Mouse (Mus musculus) cerebellum, adult 2 months (tissue): ENCODE measurements around the gene Rgs9bp.

Source experiments
- CTCF ChIP-seq: fragments of 200-500 bp; IDR thresholded peaks from 2 replicates; pipeline ENCODE4 v1.5.1; 2011; ENCODE audit warnings: low read depth, mild to moderate bottlenecking, control low read depth, low read length, moderate library complexity, borderline replicate concordance; ENCODE audit not compliant: insufficient read depth
- POLR2A ChIP-seq: fragments of 200-500 bp; IDR thresholded peaks from 2 replicates; pipeline ENCODE4 v1.6.1; 2011; ENCODE audit warnings: low read length, control low read depth, borderline replicate concordance; ENCODE audit not compliant: insufficient read depth

GRCm38 (mm10) chr7:35537562-35537961 is 47.8 kb downstream of the Rgs9bp start, which contains the start of gene Tdrd12:
- TF ChIP-seq CTCF (no peak), POLR2A (no peak)
